Mouse (Mus musculus) lung, postnatal 0 days (tissue): ENCODE data around the gene Fthl17c. TPM values are rescaled to one million over a fixed set of nuclear protein-coding genes. Genes with fewer than 3 reads are reported as not detected.

Experiments used
- ATAC-seq: fragments of 200-750 bp; cut with Nextera tagmentation; 2 replicates; pipeline ENCODE4 v1.8.0; 2017; ENCODE audit warnings: moderate library complexity
- DNase-seq: peaks from one replicate; pipeline ENCODE4 v3.0.0-alpha.2; 2016; ENCODE audit warnings: low spot score
- H3K27ac ChIP-seq: fragments of 300-500 bp; sonication (generic); 2 replicates; pipeline ENCODE4 v1.5.1; 2014; ENCODE audit warnings: antibody characterized with exemption, mild to moderate bottlenecking, low read length, mixed read lengths
- H3K27me3 ChIP-seq: fragments of 300-500 bp; sonication (generic); replicated peaks from 2 replicates; pipeline ENCODE4 v1.6.1; 2014; ENCODE audit warnings: low read length, mixed read lengths; ENCODE audit not compliant: insufficient read depth
- H3K36me3 ChIP-seq: fragments of 300-500 bp; sonication (generic); 2 replicates; pipeline ENCODE4 v1.6.1; 2014; ENCODE audit warnings: low read length, mixed read lengths; ENCODE audit not compliant: insufficient read depth
- H3K4me1 ChIP-seq: fragments of 300-500 bp; sonication (generic); 2 replicates; pipeline ENCODE4 v1.6.1; 2014; ENCODE audit warnings: antibody characterized with exemption, low read depth, low read length, mixed read lengths; ENCODE audit not compliant: insufficient read depth
- H3K4me2 ChIP-seq: fragments of 300-500 bp; sonication (generic); replicated peaks from 2 replicates; pipeline ENCODE4 v1.6.1; 2014; ENCODE audit warnings: low read depth, mild to moderate bottlenecking, low read length, moderate library complexity, mixed read lengths
- H3K4me3 ChIP-seq: fragments of 300-500 bp; sonication (generic); 2 replicates; pipeline ENCODE4 v1.5.1; 2014; ENCODE audit warnings: low read depth, low read length
- H3K9ac ChIP-seq: fragments of 300-500 bp; sonication (generic); replicated peaks from 2 replicates; pipeline ENCODE4 v1.6.1; 2014; ENCODE audit warnings: low read depth, mild to moderate bottlenecking
- H3K9me3 ChIP-seq: fragments of 300-500 bp; sonication (generic); 2 replicates; pipeline ENCODE4 v1.6.1; 2016; ENCODE audit warnings: low read length, mixed read lengths
- CTCF ChIP-seq: IDR thresholded peaks from 2 replicates; pipeline ENCODE4 v1.5.1; 2016; ENCODE audit warnings: antibody characterized with exemption, mild to moderate bottlenecking
- EP300 ChIP-seq: IDR thresholded peaks from 2 replicates; pipeline ENCODE4 v1.6.1; 2016; ENCODE audit warnings: antibody characterized with exemption, mild to moderate bottlenecking, control low read depth
- WGBS: fragments of 180-500 bp; shearing (Covaris S2); extraction: QIAGEN DNeasy Blood & Tissue Kit; methylation state at CpG from one replicate; pipeline ENCODE4 v1.1.7; 2014; 5-methylcytosine and 5-hydroxymethylcytosine counted together
- polyA plus RNA-seq: library from polyadenylated mRNA; unstranded; fragments of >200 nt; fragmentation: Nextera tagmentation; extraction: Ambion mirVana; gene quantifications from 2 replicates; pipeline ENCODE4 v1.2.1, GENCODE M21; 2015

Gene Fthl17c
- polyA plus RNA-seq, 1 experiment from 2014 or later: not detected

- no peak for ATAC-seq
- DNase-seq: peak; percentile 9
- TF ChIP-seq EP300 (no peak), CTCF (no peak)
- no peak overlapping the region for H3K9ac ChIP-seq
- no peaks in the 10 kb centered on the region for H3K9me3 ChIP-seq
- H3K36me3 ChIP-seq: no peaks in the 10 kb centered on the region
- no peak overlapping the region for H3K4me3 ChIP-seq
- 60% methylated on average over 8 of the region's 8 CpGs for WGBS
- H3K27ac ChIP-seq: no peak overlapping the region
- H3K4me1 ChIP-seq: no peaks in the 10 kb centered on the region
- H3K4me2 ChIP-seq: no peak overlapping the region
- H3K27me3 ChIP-seq: no peaks in the 10 kb centered on the region
Measured at GRCm38 (mm10) chrX:8944041-8944440, 32.3 kb downstream of the Fthl17c start.

DNA sequence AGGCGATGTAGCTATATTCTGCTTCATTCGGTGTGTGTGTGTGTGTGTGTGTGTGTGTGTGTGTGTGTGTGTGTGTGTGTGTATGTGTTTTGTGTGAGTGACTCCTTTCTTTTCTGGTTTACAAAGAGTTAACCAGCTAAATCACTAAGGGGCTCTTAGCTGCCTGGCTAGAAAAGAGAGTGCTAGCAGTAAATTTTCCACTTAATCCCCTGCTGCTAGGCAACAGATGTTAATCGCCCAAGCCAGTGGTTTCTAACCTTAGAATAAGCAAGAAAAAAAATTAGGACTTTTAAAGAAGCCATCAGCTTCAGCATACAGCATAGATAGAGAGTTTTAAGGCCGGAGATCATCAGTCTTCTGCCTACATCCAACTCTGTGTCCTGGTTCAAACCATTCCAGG is 49.1 kb downstream of the Fthl17c start:
- no peak overlapping the region for H3K27ac ChIP-seq
- WGBS: 42% methylated on average over 4 of the region's 4 CpGs
- no peak for ATAC-seq
- H3K4me1 ChIP-seq: no peaks in the 10 kb centered on the region
- H3K9me3 ChIP-seq: no peaks in the 10 kb centered on the region
- H3K27me3 ChIP-seq: no peaks in the 10 kb centered on the region
- no peaks in the 10 kb centered on the region for H3K36me3 ChIP-seq
- no peak for DNase-seq
- no peak overlapping the region for H3K4me2 ChIP-seq
- H3K4me3 ChIP-seq: no peak overlapping the region
- no peak for TF ChIP-seq CTCF
- H3K9ac ChIP-seq: no peak overlapping the region

Other genes with a start within 250 kb of the Fthl17c start
- not detected in 2 replicates for gene Ssx9, start 228.1 kb downstream of the Fthl17c start, polyA plus RNA-seq
- gene Ssxb5, start 172.9 kb downstream of the Fthl17c start, polyA plus RNA-seq: not detected in 2 replicates
- not detected in 2 replicates for gene Gm6592, start 132.6 kb downstream of the Fthl17c start, polyA plus RNA-seq
- not detected in 2 replicates for gene Gm5751, start 102.3 kb downstream of the Fthl17c start, polyA plus RNA-seq
- gene B630019K06Rik, start 84.2 kb downstream of the Fthl17c start, polyA plus RNA-seq: 2.2 and 2.7 TPM in 2 replicates
- gene Fthl17b, start 13.6 kb downstream of the Fthl17c start, polyA plus RNA-seq: not detected in 2 replicates
- not detected in 2 replicates for gene Fthl17d, start 10.2 kb upstream of the Fthl17c start, polyA plus RNA-seq
- not detected in 2 replicates for gene Fthl17e, start 56.9 kb upstream of the Fthl17c start, polyA plus RNA-seq
- not detected in 2 replicates for gene Fthl17f, start 86.5 kb upstream of the Fthl17c start, polyA plus RNA-seq
- gene 4930402K13Rik, start 128.0 kb upstream of the Fthl17c start, polyA plus RNA-seq: not detected in 2 replicates
- 0.54 and 1.00 TPM in 2 replicates for gene Lancl3, start 223.3 kb upstream of the Fthl17c start, polyA plus RNA-seq